Mouse (Mus musculus): ENCODE data around the gene Ptpn22. TPM values are rescaled to one million over a fixed set of nuclear protein-coding genes. Genes with fewer than 3 reads are reported as not detected.

Gene Ptpn22
- total RNA-seq, 2 experiments from 2014 or later = 0.26 to 0.81 TPM

- no peak for DNase-seq
Observed at GRCm38 (mm10) chr3:103925302-103925701, 65.7 kb downstream of the Ptpn22 start.

- DNase-seq = no peak
Observed at GRCm38 (mm10) chr3:103927511-103927910, 67.9 kb downstream of the Ptpn22 start.

GRCm38 (mm10) chr3:103944794-103945562 lies 85.4 kb downstream of the Ptpn22 start:
- DNase-seq = no peak

GRCm38 (mm10) chr3:103948666-103949065 lies 89.1 kb downstream of the Ptpn22 start:
- no peak for DNase-seq

- DNase-seq = no peak
Observed at GRCm38 (mm10) chr3:103960622-103961021, 101.0 kb downstream of the Ptpn22 start.

Other genes starting within 250 kb of the Ptpn22 start
- 1 to 10 TPM in 1 of 2 experiments, under 1 TPM in 1; 0.14 to 5.3 TPM for gene Atg4a-ps, start 213.7 kb upstream of the Ptpn22 start, total RNA-seq (2021)
- 10 to 100 TPM in 1 of 2 experiments, 1 to 10 TPM in 1; 10.0 to 15.0 TPM for gene Olfml3, start 121.8 kb upstream of the Ptpn22 start, total RNA-seq (2021)
- gene Gm10964, start 120.4 kb upstream of the Ptpn22 start, total RNA-seq (2021) = not detected
- 10 to 100 TPM; 52.1 to 59.8 TPM for gene Hipk1, start 68.2 kb upstream of the Ptpn22 start, total RNA-seq (2021)
- 1 to 10 TPM; 5.6 to 6.5 TPM for gene Dclre1b, start 50.4 kb upstream of the Ptpn22 start, total RNA-seq (2021)
- gene Ap4b1, start 50.3 kb upstream of the Ptpn22 start, total RNA-seq (2021) = 10 to 100 TPM in 1 of 2 experiments, 1 to 10 TPM in 1; 9.8 to 13.5 TPM
- gene Gm43064, start 50.2 kb upstream of the Ptpn22 start, total RNA-seq (2021) = not detected
- gene Bcl2l15, start 27.2 kb upstream of the Ptpn22 start, total RNA-seq (2021) = under 1 TPM; 0.49 to 0.70 TPM
- gene Rsbn1, start 54.3 kb downstream of the Ptpn22 start, total RNA-seq (2021) = 1 to 10 TPM; 8.0 to 9.8 TPM
- 10 to 100 TPM in 1 of 2 experiments, 1 to 10 TPM in 1; 8.1 to 10.4 TPM for gene Phtf1, start 108.3 kb downstream of the Ptpn22 start, total RNA-seq (2021)

Data from gastrocnemius, postnatal 10 days (tissue).